Mouse (Mus musculus) neural tube, embryonic 14.5 days (tissue): ENCODE results near the gene Rnf187. TPM values are rescaled to one million over a fixed set of nuclear protein-coding genes. Genes with fewer than 3 reads are reported as not detected.

Source experiments
- ATAC-seq: fragments of 200-750 bp; cut with Nextera tagmentation; 2 replicates; pipeline ENCODE4 v1.8.0; 2017; ENCODE audit warnings: low read depth, mild to moderate bottlenecking, moderate TSS enrichment, moderate library complexity
- H3K27ac ChIP-seq: fragments of 300-500 bp; sonication (generic); 2 replicates; pipeline ENCODE4 v1.5.1; 2014; ENCODE audit warnings: low read depth, mild to moderate bottlenecking, control low read depth, low read length, moderate library complexity, mixed read lengths
- H3K27me3 ChIP-seq: fragments of 300-500 bp; sonication (generic); 2 replicates; pipeline ENCODE4 v1.6.1; 2014; ENCODE audit warnings: low read length; ENCODE audit not compliant: control insufficient read depth, insufficient read depth
- H3K36me3 ChIP-seq: fragments of 300-500 bp; sonication (generic); 2 replicates; pipeline ENCODE4 v1.6.1; 2014; ENCODE audit warnings: low read length, mixed read lengths; ENCODE audit not compliant: control insufficient read depth, insufficient read depth
- H3K4me1 ChIP-seq: fragments of 300-500 bp; sonication (generic); 2 replicates; pipeline ENCODE4 v1.6.1; 2014; ENCODE audit warnings: low read length; ENCODE audit not compliant: control insufficient read depth, insufficient read depth
- H3K4me2 ChIP-seq: fragments of 300-500 bp; sonication (generic); 2 replicates; pipeline ENCODE4 v1.6.1; 2014; ENCODE audit warnings: mild to moderate bottlenecking, low read depth, low read length, control low read depth
- H3K4me3 ChIP-seq: fragments of 300-500 bp; sonication (generic); 2 replicates; pipeline ENCODE4 v1.5.1; 2014; ENCODE audit warnings: low read depth, low read length, control low read depth, mixed read lengths
- H3K9ac ChIP-seq: fragments of 300-500 bp; sonication (generic); replicated peaks from 2 replicates; pipeline ENCODE4 v1.6.1; 2014; ENCODE audit warnings: low read depth, mild to moderate bottlenecking, control low read depth, low read length, mixed read lengths
- H3K9me3 ChIP-seq: fragments of 300-500 bp; sonication (generic); 2 replicates; pipeline ENCODE4 v1.6.1; 2016; ENCODE audit warnings: low read length; ENCODE audit not compliant: control insufficient read depth
- WGBS: fragments of 180-500 bp; shearing (Covaris S2); extraction: QIAGEN DNeasy Blood & Tissue Kit; methylation state at CpG from one replicate; pipeline ENCODE4 v1.1.7; 2014; 5-methylcytosine and 5-hydroxymethylcytosine counted together
- microRNA-seq: library from miRNA; unstranded; fragments of <30 nt; microRNA quantifications from one replicate; pipeline ENCODE4, GENCODE M21; 2016
- polyA plus RNA-seq: library from polyadenylated mRNA; unstranded; fragments of >200 nt; fragmentation: Nextera tagmentation; extraction: Ambion mirVana; gene quantifications from 2 replicates; pipeline ENCODE4 v1.2.1, GENCODE M21; 2014

Gene Rnf187
- polyA plus RNA-seq, 1 experiment from 2014 or later: 661 TPM

DNA sequence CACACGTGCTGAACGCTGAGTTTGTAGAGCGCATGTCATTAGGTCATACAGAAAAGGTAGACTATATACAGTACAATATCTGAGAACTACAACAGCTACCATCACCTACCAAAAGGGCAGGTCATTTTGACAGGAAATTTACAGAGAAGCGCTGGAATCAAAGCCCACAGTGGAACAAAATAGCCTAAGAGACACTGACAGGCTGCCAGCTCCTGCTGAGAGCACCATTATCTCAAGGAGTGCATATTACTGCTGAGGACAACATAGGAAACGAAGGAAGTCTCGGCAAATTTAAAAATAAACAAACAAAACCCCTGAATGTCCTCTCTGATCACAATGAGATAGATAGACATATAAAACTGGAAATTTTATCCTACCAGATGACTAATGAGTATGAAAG is 41.2 kb downstream of the Rnf187 start:
- H3K27ac ChIP-seq: no peak overlapping the region
- WGBS: 82% methylated on average over 6 of the region's 6 CpGs
- peaks cover 24% of the 10 kb centered on the region for H3K36me3 ChIP-seq
- no peak overlapping the region for H3K9ac ChIP-seq
- H3K9me3 ChIP-seq: no peaks in the 10 kb centered on the region
- no peaks in the 10 kb centered on the region for H3K4me1 ChIP-seq
- H3K4me2 ChIP-seq: no peak overlapping the region
- H3K27me3 ChIP-seq: no peaks in the 10 kb centered on the region
- no peak for ATAC-seq
- no peak overlapping the region for H3K4me3 ChIP-seq

DNA sequence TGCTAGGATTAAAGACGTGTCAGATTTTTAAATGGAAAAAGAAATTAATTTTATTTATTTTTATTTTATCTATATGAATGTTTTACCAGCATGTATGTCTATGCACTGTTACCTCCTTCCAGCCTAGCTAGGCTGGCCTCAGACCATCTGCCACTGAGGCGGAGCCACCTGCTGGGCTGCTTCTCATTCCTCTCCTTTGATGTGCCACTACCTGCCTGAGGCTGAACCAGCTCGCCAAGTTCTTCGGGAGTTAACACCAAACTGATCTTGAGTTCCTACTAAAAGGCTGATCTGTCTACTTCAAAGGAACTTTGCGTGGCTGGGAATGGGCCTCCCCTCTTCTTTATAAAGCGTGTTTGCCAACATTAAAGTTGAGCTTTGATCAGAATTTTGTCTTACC is 44.3 kb downstream of the Rnf187 start:
- Histone ChIP-seq H3K4me2 (no peak overlapping the region), H3K4me1 (no peaks in the 10 kb centered on the region), H3K27ac (no peak overlapping the region), H3K27me3 (no peaks in the 10 kb centered on the region), H3K9ac (no peak overlapping the region), H3K36me3 (peaks cover 34% of the 10 kb centered on the region), H3K9me3 (no peaks in the 10 kb centered on the region), H3K4me3 (no peak overlapping the region)
- ATAC-seq: no peak
- 74% methylated on average over 6 of the region's 6 CpGs for WGBS

DNA sequence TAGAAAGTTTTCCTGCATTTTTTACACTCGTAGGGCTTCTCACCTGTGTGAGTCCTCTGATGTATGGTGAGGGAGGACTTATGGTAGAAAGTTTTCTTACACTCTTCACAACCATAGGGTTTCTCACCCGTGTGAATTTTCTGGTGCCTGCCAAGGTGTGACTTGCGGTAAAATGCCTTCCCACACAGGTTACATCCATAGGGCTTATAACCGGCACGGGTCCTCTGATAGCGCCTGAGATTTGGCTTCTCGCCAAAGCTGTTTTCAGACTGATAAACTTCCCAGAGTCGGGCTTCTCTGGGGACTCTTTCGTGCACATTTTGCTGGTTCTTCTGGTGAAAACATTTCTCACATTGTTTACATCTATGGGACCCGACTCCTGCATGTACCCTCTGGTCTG is 48.2 kb downstream of the Rnf187 start:
- peaks cover 34% of the 10 kb centered on the region for H3K36me3 ChIP-seq
- H3K27me3 ChIP-seq: no peaks in the 10 kb centered on the region
- H3K4me3 ChIP-seq: no peak overlapping the region
- ATAC-seq: no peak
- H3K9me3 ChIP-seq: no peaks in the 10 kb centered on the region
- H3K27ac ChIP-seq: no peak overlapping the region
- H3K9ac ChIP-seq: no peak overlapping the region
- H3K4me2 ChIP-seq: no peak overlapping the region
- H3K4me1 ChIP-seq: no peaks in the 10 kb centered on the region
- WGBS: 95% methylated on average over 10 of the region's 10 CpGs

DNA sequence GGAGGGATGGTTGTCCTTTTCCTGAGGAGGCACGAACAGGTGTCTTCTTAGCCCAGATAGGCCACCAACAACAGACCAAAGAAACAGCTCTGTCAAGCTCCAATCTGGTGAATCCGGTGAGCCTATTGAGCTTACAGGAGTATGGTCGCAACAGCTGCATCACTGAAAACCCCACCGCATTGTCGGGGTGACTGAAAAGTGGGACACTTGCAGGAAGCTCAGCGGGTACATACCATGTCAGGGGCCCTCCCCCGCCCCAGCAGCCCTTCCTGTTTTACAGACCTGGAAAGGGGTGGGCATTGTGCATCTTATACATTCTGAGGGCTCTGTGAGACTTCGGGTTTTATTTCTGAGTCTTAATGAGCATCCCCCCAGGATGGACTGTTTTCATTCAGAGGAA is 55.0 kb downstream of the Rnf187 start:
- ATAC-seq: no peak
- H3K9ac ChIP-seq: no peak overlapping the region
- no peak overlapping the region for H3K4me2 ChIP-seq
- H3K27ac ChIP-seq: no peak overlapping the region
- no peaks in the 10 kb centered on the region for H3K4me1 ChIP-seq
- H3K36me3 ChIP-seq: peaks cover 40% of the 10 kb centered on the region
- H3K9me3 ChIP-seq: no peaks in the 10 kb centered on the region
- no peaks in the 10 kb centered on the region for H3K27me3 ChIP-seq
- no peak overlapping the region for H3K4me3 ChIP-seq
- WGBS: 86% methylated on average over 8 of the region's 8 CpGs

Small RNA genes within 50 kb of the gene (microRNA-seq; reads per million reads assigned to microRNA genes)
- gene Gm44313: not detected

Other genes with a start within 250 kb of the Rnf187 start
- gene Olfr319, start 239.8 kb downstream of the Rnf187 start, polyA plus RNA-seq: not detected in 2 replicates
- gene Olfr318, start 214.9 kb downstream of the Rnf187 start, polyA plus RNA-seq: not detected in 2 replicates
- gene Olfr317, start 199.7 kb downstream of the Rnf187 start, polyA plus RNA-seq: 0.48 and 0.63 TPM in 2 replicates
- gene Olfr316, start 186.2 kb downstream of the Rnf187 start, polyA plus RNA-seq: not detected in 2 replicates
- gene Olfr315, start 165.7 kb downstream of the Rnf187 start, polyA plus RNA-seq: not detected in 2 replicates
- not detected in 2 replicates for gene Olfr314, start 156.0 kb downstream of the Rnf187 start, polyA plus RNA-seq
- 6.9 and 13.2 TPM in 2 replicates for gene Fam183b, start 137.0 kb downstream of the Rnf187 start, polyA plus RNA-seq
- gene Olfr313, start 123.9 kb downstream of the Rnf187 start, polyA plus RNA-seq: not detected in 2 replicates
- not detected in 2 replicates for gene Olfr312, start 109.7 kb downstream of the Rnf187 start, polyA plus RNA-seq
- not detected in 2 replicates for gene Olfr311, start 99.7 kb downstream of the Rnf187 start, polyA plus RNA-seq
- gene Gm12258, start 91.8 kb downstream of the Rnf187 start, polyA plus RNA-seq: 28.5 and 30.4 TPM in 2 replicates
- 12.3 and 14.8 TPM in 2 replicates for gene 2810021J22Rik, start 71.7 kb downstream of the Rnf187 start, polyA plus RNA-seq
- 10.2 and 10.6 TPM in 2 replicates for gene Zfp39, start 34.7 kb downstream of the Rnf187 start, polyA plus RNA-seq
- not detected in 2 replicates for gene Btnl10, start 21.0 kb downstream of the Rnf187 start, polyA plus RNA-seq
- gene Hist3h2ba, start 10.0 kb upstream of the Rnf187 start, polyA plus RNA-seq: 115 and 117 TPM in 2 replicates
- 80.7 and 98.2 TPM in 2 replicates for gene Hist3h2a, start 15.8 kb upstream of the Rnf187 start, polyA plus RNA-seq
- 0.80 and 1.5 TPM in 2 replicates for gene Trim17, start 15.8 kb upstream of the Rnf187 start, polyA plus RNA-seq
- gene Trim11, start 39.2 kb upstream of the Rnf187 start, polyA plus RNA-seq: 20.4 TPM in 2 replicates
- 0.45 and 0.74 TPM in 2 replicates for gene Obscn, start 197.5 kb upstream of the Rnf187 start, polyA plus RNA-seq
- 3.6 and 4.0 TPM in 2 replicates for gene Iba57, start 224.8 kb upstream of the Rnf187 start, polyA plus RNA-seq
- gene Gjc2, start 244.3 kb upstream of the Rnf187 start, polyA plus RNA-seq: 0.12 TPM in 1 of 2 replicates, not detected in the other